Mouse (Mus musculus): ENCODE data around the gene Zfp984. TPM values are rescaled to one million over a fixed set of nuclear protein-coding genes. Genes with fewer than 3 reads are reported as not detected.
"Not testable (repeated sequence)": the region's sequence is repeated elsewhere in the genome, so short reads cannot be mapped to it uniquely, and the experiment has no call there.

Gene Zfp984
- polyA plus RNA-seq, 1 experiment, result 0.07 TPM

DNA sequence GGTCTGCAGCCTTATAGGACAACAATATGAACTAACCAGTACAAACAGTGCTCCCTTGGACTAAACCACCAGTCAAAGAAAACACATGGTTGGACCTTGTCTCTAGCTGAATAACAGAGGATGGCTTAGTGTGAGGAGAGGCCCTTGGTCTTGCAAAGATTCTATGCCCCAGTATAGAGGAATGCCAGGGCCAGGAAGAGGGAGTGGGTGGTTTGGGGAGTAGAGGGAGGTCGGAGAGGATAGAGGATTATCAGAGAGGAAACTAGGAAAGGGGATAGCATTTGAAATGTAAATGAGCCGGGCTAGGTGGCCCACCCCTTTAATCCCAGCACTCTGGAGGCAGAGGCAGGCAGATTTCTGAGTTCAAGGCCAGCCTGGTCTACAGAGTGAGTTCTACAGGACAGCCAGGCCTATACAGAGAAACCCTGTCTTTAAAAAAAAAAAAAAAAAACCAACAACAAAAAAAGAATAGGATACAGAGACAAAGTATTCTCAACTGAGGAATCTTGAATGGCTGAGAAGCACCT, 16.1 kb downstream of the Zfp984 start:
- H3K27me3 ChIP-seq (ENCODE audit: control insufficient read depth, insufficient read depth, insufficient read length); H3ac ChIP-seq (ENCODE audit: control insufficient read depth, insufficient read length, low read depth); H3K36me3 ChIP-seq (ENCODE audit: control insufficient read depth, insufficient read depth); H3K79me3 ChIP-seq (ENCODE audit: low read depth); H3K4me3 ChIP-seq (ENCODE audit: insufficient read depth, poor library complexity, severe bottlenecking); H3K79me2 ChIP-seq (ENCODE audit: control insufficient read depth, insufficient read depth): not testable (repeated sequence)

DNA sequence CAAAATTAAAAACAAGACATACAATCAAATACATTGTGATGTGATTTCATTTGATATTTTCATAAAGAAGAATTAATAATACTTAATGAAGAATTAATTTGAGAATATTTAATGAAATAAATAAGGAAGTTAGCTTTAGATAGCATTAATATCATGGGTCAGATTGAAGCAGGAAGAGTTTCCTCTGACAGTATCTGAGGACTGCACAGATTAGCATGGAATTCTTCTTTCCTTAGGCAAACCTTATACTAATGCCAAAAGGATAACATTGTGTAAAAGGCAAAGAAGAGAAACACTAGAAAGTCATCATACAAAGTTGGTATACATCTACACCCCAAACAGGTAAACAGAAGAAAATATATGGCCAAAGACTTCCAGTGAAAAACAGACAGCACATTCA, 17.9 kb downstream of the Zfp984 start:
- H3K36me3 ChIP-seq (ENCODE audit: control insufficient read depth, insufficient read depth); H3K27me3 ChIP-seq (ENCODE audit: control insufficient read depth, insufficient read depth, insufficient read length); H3K79me2 ChIP-seq (ENCODE audit: control insufficient read depth, insufficient read depth); H3K4me3 ChIP-seq (ENCODE audit: insufficient read depth, poor library complexity, severe bottlenecking); H3K79me3 ChIP-seq (ENCODE audit: low read depth); H3ac ChIP-seq (ENCODE audit: control insufficient read depth, insufficient read length, low read depth): not testable (repeated sequence)

DNA sequence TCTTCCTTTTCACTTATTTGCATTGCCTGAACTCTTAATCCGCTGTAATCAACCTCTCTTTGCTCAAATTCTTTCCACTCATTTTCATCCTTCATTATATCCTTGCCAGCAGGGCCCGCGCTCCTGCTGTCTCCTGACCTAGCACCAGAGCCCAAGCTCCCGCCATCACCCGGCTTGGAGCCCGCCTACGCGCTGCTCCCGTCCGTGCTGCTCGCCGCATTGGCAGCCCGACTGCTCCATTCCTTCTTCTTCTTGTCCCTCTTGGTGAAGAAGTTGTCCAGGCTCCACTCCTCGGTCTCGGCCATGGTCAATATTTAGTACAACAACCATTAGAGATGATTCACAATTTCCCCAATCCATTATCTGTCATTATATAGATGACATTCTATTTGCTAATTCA, 63.3 kb downstream of the Zfp984 start:
- not testable (repeated sequence) for H3K36me3 ChIP-seq (ENCODE audit: control insufficient read depth, insufficient read depth); H3ac ChIP-seq (ENCODE audit: control insufficient read depth, insufficient read length, low read depth); H3K79me2 ChIP-seq (ENCODE audit: control insufficient read depth, insufficient read depth); H3K27me3 ChIP-seq (ENCODE audit: control insufficient read depth, insufficient read depth, insufficient read length); H3K79me3 ChIP-seq (ENCODE audit: low read depth); H3K4me3 ChIP-seq (ENCODE audit: insufficient read depth, poor library complexity, severe bottlenecking)

DNA sequence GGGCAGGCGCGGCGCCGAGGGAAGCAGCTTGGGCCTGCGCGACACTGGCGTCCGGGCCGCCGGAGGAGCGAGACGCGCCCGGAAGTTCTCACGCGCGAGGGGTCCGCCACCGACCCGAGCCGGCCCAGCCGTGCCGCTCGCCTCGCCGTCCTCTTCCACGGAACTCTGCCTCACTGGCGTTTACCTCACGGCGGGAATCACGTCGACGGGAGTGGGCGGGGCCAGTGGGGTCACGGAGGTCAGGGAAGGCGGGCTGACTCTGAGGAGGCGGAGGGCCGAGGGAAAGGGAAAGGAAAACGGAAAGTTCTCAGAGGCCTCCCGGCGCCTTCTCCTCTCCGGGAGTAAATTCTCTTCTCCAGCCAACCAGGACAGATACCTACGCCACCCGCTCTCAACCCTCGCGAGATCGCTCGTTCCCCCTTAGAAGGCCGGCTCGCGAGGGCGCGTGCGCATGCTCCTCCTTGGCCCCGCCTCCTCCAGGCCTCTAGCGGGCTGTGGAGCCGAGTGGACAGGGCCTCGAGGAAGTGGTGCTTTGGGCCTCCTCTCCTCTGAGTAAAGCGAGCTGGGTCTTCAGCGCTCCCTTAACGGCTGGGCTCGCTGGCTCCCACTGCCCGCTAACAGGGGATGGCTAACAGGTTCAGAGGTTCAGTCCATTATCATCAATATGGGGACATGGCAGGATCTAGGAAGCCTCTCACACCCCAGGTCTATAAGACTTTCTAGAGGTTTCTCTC, 70.8 kb downstream of the Zfp984 start:
- H3K27me3 ChIP-seq (ENCODE audit: control insufficient read depth, insufficient read depth, insufficient read length); H3K36me3 ChIP-seq (ENCODE audit: control insufficient read depth, insufficient read depth); H3K79me2 ChIP-seq (ENCODE audit: control insufficient read depth, insufficient read depth); H3K79me3 ChIP-seq (ENCODE audit: low read depth); H3K4me3 ChIP-seq (ENCODE audit: insufficient read depth, poor library complexity, severe bottlenecking); H3ac ChIP-seq (ENCODE audit: control insufficient read depth, insufficient read length, low read depth): not testable (repeated sequence)

Other genes starting within 250 kb of the Zfp984 start
- gene Zfp979, start 167.3 kb downstream of the Zfp984 start, polyA plus RNA-seq (2012; fragmentation: generic; extraction: Trizol), result 0.30 TPM
- gene Zfp534, start 107.2 kb downstream of the Zfp984 start, polyA plus RNA-seq (2012; fragmentation: generic; extraction: Trizol), result not detected
- gene Zfp933, start 38.6 kb upstream of the Zfp984 start, polyA plus RNA-seq (2012; fragmentation: generic; extraction: Trizol), result 0.55 TPM
- 13.5 TPM for gene Miip, start 59.0 kb upstream of the Zfp984 start, polyA plus RNA-seq (2012; fragmentation: generic; extraction: Trizol)
- 4.6 TPM for gene Fv1, start 59.2 kb upstream of the Zfp984 start, polyA plus RNA-seq (2012; fragmentation: generic; extraction: Trizol)
- gene Mfn2, start 94.9 kb upstream of the Zfp984 start, polyA plus RNA-seq (2012; fragmentation: generic; extraction: Trizol), result 46.7 TPM
- gene Plod1, start 127.0 kb upstream of the Zfp984 start, polyA plus RNA-seq (2012; fragmentation: generic; extraction: Trizol), result 49.2 TPM
- gene 2510039O18Rik, start 131.1 kb upstream of the Zfp984 start, polyA plus RNA-seq (2012; fragmentation: generic; extraction: Trizol), result 46.5 TPM
- gene Nppb, start 176.0 kb upstream of the Zfp984 start, polyA plus RNA-seq (2012; fragmentation: generic; extraction: Trizol), result 1.2 TPM
- not detected for gene Nppa, start 190.9 kb upstream of the Zfp984 start, polyA plus RNA-seq (2012; fragmentation: generic; extraction: Trizol)
- gene Clcn6, start 229.0 kb upstream of the Zfp984 start, polyA plus RNA-seq (2012; fragmentation: generic; extraction: Trizol), result 11.5 TPM
- gene Mthfr, start 229.3 kb upstream of the Zfp984 start, polyA plus RNA-seq (2012; fragmentation: generic; extraction: Trizol), result 16.1 TPM